Mouse (Mus musculus) left cerebral cortex, postnatal 10 days (tissue): Measurements from ENCODE around the gene Abhd5. TPM values are rescaled to one million over a fixed set of nuclear protein-coding genes. Genes with fewer than 3 reads are reported as not detected.

ENCODE experiments used
- total RNA-seq, 2 experiments: library from RNA; stranded (reverse); gene quantifications; 2 replicates each; pipeline ENCODE4 v1.2.3; 2021

Abhd5 gene
- total RNA-seq, 2 experiments from 2014 or later: 31.3 to 37.0 TPM

Other genes starting within 250 kb of the Abhd5 start
- gene Snrk, start 234.3 kb upstream of the Abhd5 start, total RNA-seq: 100 to 1,000 TPM; 111 to 118 TPM
- 10 to 100 TPM; 31.5 to 33.8 TPM for gene Ano10, start 57.2 kb upstream of the Abhd5 start, total RNA-seq